Mouse (Mus musculus): ENCODE data around the gene Wwc1. TPM values are rescaled to one million over a fixed set of nuclear protein-coding genes. Genes with fewer than 3 reads are reported as not detected.
A peak's percentile ranks its signal among the peaks of the same experiment; 100 is the strongest.

The Wwc1 gene
- polyA plus RNA-seq, 1 experiment from 2014 or later: 7.8 TPM

GRCm38 (mm10) chr11:35892293-35892692 lies 88.0 kb downstream of the Wwc1 start:
- Histone ChIP-seq H3K36me3 (ENCODE audit: control insufficient read depth, insufficient read depth, low read length) (peaks cover under 1% of the 10 kb centered on the region), H3K9ac (ENCODE audit: low read depth, low read length) (no peak overlapping the region), H3K9me3 (replicated peaks; ENCODE audit: control insufficient read depth, low read length, poor library complexity, severe bottlenecking) (no peaks in the 10 kb centered on the region), H3K4me3 (ENCODE audit: low read depth, low read length) (no peak overlapping the region), H3K27ac (ENCODE audit: low read length) (no peak overlapping the region; the same call in 1 of the 2 replicates), H3K4me2 (ENCODE audit: low read length) (no peak overlapping the region), H3K4me1 (ENCODE audit: control insufficient read depth, insufficient read depth, low read length) (peaks cover 10% of the 10 kb centered on the region; the same call in 1 of the 2 replicates), H3K27me3 (ENCODE audit: control insufficient read depth, insufficient read depth, low read depth, low read length) (no peaks in the 10 kb centered on the region)
- no peak for ATAC-seq
- 53% methylated on average over 9 of the region's 9 CpGs for WGBS

GRCm38 (mm10) chr11:35888790-35889189 lies 91.5 kb downstream of the Wwc1 start:
- peaks cover 4% of the 10 kb centered on the region for H3K36me3 ChIP-seq (ENCODE audit: control insufficient read depth, insufficient read depth, low read length)
- no peaks in the 10 kb centered on the region for H3K9me3 ChIP-seq (replicated peaks; ENCODE audit: control insufficient read depth, low read length, poor library complexity, severe bottlenecking)
- peak overlapping the region; percentile 63 for H3K27ac ChIP-seq (ENCODE audit: low read length)
- WGBS: 36% methylated on average over 8 of the region's 8 CpGs
- peaks cover 10% of the 10 kb centered on the region; the same call in 1 of the 2 replicates for H3K4me1 ChIP-seq (ENCODE audit: control insufficient read depth, insufficient read depth, low read length)
- no peaks in the 10 kb centered on the region for H3K27me3 ChIP-seq (ENCODE audit: control insufficient read depth, insufficient read depth, low read depth, low read length)
- H3K4me3 ChIP-seq (ENCODE audit: low read depth, low read length): no peak overlapping the region
- peak; percentile 30; the same call in 1 of the 2 replicates for ATAC-seq
- no peak overlapping the region for H3K4me2 ChIP-seq (ENCODE audit: low read length)
- H3K9ac ChIP-seq (ENCODE audit: low read depth, low read length): no peak overlapping the region

- Histone ChIP-seq H3K4me3 (ENCODE audit: low read depth, low read length) (no peak overlapping the region), H3K36me3 (ENCODE audit: control insufficient read depth, insufficient read depth, low read length) (peaks cover 8% of the 10 kb centered on the region; the same call in 1 of the 2 replicates), H3K4me2 (ENCODE audit: low read length) (no peak overlapping the region), H3K9ac (ENCODE audit: low read depth, low read length) (no peak overlapping the region), H3K27ac (ENCODE audit: low read length) (no peak overlapping the region), H3K27me3 (ENCODE audit: control insufficient read depth, insufficient read depth, low read depth, low read length) (no peaks in the 10 kb centered on the region), H3K9me3 (replicated peaks; ENCODE audit: control insufficient read depth, low read length, poor library complexity, severe bottlenecking) (no peaks in the 10 kb centered on the region), H3K4me1 (ENCODE audit: control insufficient read depth, insufficient read depth, low read length) (no peaks in the 10 kb centered on the region)
- ATAC-seq: no peak
- over 99% methylated on average over 6 of the region's 6 CpGs for WGBS
Measured at GRCm38 (mm10) chr11:35882777-35883176, 97.5 kb downstream of the Wwc1 start.

GRCm38 (mm10) chr11:35878559-35878897 lies 101.8 kb downstream of the Wwc1 start:
- peaks cover 18% of the 10 kb centered on the region for H3K4me1 ChIP-seq (ENCODE audit: control insufficient read depth, insufficient read depth, low read length)

GRCm38 (mm10) chr11:35877651-35878558 lies 102.4 kb downstream of the Wwc1 start:
- Histone ChIP-seq H3K9ac (ENCODE audit: low read depth, low read length) (no peak overlapping the region), H3K4me2 (ENCODE audit: low read length) (no peak overlapping the region), H3K27ac (ENCODE audit: low read length) (peak overlapping the region; percentile 32), H3K27me3 (ENCODE audit: control insufficient read depth, insufficient read depth, low read depth, low read length) (no peaks in the 10 kb centered on the region), H3K9me3 (replicated peaks; ENCODE audit: control insufficient read depth, low read length, poor library complexity, severe bottlenecking) (no peaks in the 10 kb centered on the region), H3K4me1 (ENCODE audit: control insufficient read depth, insufficient read depth, low read length) (peaks cover 19% of the 10 kb centered on the region), H3K4me3 (ENCODE audit: low read depth, low read length) (no peak overlapping the region), H3K36me3 (ENCODE audit: control insufficient read depth, insufficient read depth, low read length) (peaks cover 11% of the 10 kb centered on the region)
- ATAC-seq: no peak
- 44% methylated on average over 14 of the region's 14 CpGs for WGBS

More at GRCm38 (mm10) chr11:35878559-35878897, 101.8 kb downstream of the Wwc1 start:
- Histone ChIP-seq H3K9me3 (replicated peaks; ENCODE audit: control insufficient read depth, low read length, poor library complexity, severe bottlenecking) (no peaks in the 10 kb centered on the region), H3K27ac (ENCODE audit: low read length) (peak overlapping the region; percentile 32; the same call in 1 of the 2 replicates), H3K27me3 (ENCODE audit: control insufficient read depth, insufficient read depth, low read depth, low read length) (no peaks in the 10 kb centered on the region), H3K9ac (ENCODE audit: low read depth, low read length) (no peak overlapping the region), H3K4me2 (ENCODE audit: low read length) (no peak overlapping the region), H3K36me3 (ENCODE audit: control insufficient read depth, insufficient read depth, low read length) (peaks cover 11% of the 10 kb centered on the region), H3K4me3 (ENCODE audit: low read depth, low read length) (no peak overlapping the region)
- WGBS: 35% methylated on average over 4 of the region's 4 CpGs
- ATAC-seq: no peak

GRCm38 (mm10) chr11:35873624-35874244 lies 106.6 kb downstream of the Wwc1 start:
- Histone ChIP-seq H3K4me3 (ENCODE audit: low read depth, low read length) (peak overlapping the region; percentile 0; the same call in 1 of the 2 replicates), H3K9me3 (replicated peaks; ENCODE audit: control insufficient read depth, low read length, poor library complexity, severe bottlenecking) (no peaks in the 10 kb centered on the region), H3K27me3 (ENCODE audit: control insufficient read depth, insufficient read depth, low read depth, low read length) (no peaks in the 10 kb centered on the region), H3K9ac (ENCODE audit: low read depth, low read length) (0 out of 2 replicates have a peak overlapping the region, but pooled peaks have one; percentile 4), H3K36me3 (ENCODE audit: control insufficient read depth, insufficient read depth, low read length) (peaks cover 7% of the 10 kb centered on the region; the same call in 1 of the 2 replicates), H3K27ac (ENCODE audit: low read length) (peak overlapping the region; percentile 61; the same call in 1 of the 2 replicates), H3K4me2 (ENCODE audit: low read length) (peak overlapping the region; percentile 51), H3K4me1 (ENCODE audit: control insufficient read depth, insufficient read depth, low read length) (peaks cover 19% of the 10 kb centered on the region)
- 11% methylated on average over 21 of the region's 21 CpGs for WGBS
- peak; percentile 77 for ATAC-seq

- H3K27ac ChIP-seq (ENCODE audit: low read length): no peak overlapping the region
- peaks cover 23% of the 10 kb centered on the region for H3K4me1 ChIP-seq (ENCODE audit: control insufficient read depth, insufficient read depth, low read length)
- no peaks in the 10 kb centered on the region for H3K9me3 ChIP-seq (replicated peaks; ENCODE audit: control insufficient read depth, low read length, poor library complexity, severe bottlenecking)
- 90% methylated on average over 9 of the region's 9 CpGs for WGBS
- H3K4me2 ChIP-seq (ENCODE audit: low read length): no peak overlapping the region
- no peak overlapping the region for H3K4me3 ChIP-seq (ENCODE audit: low read depth, low read length)
- ATAC-seq: no peak
- H3K9ac ChIP-seq (ENCODE audit: low read depth, low read length): no peak overlapping the region
- peaks cover 5% of the 10 kb centered on the region; the same call in 1 of the 2 replicates for H3K36me3 ChIP-seq (ENCODE audit: control insufficient read depth, insufficient read depth, low read length)
- no peaks in the 10 kb centered on the region for H3K27me3 ChIP-seq (ENCODE audit: control insufficient read depth, insufficient read depth, low read depth, low read length)
Measured at GRCm38 (mm10) chr11:35870961-35871360, 109.4 kb downstream of the Wwc1 start.

GRCm38 (mm10) chr11:35866140-35866539 lies 114.2 kb downstream of the Wwc1 start:
- H3K4me2 ChIP-seq (ENCODE audit: low read length): no peak overlapping the region
- ATAC-seq: peak; percentile 27
- H3K9ac ChIP-seq (ENCODE audit: low read depth, low read length): no peak overlapping the region
- peaks cover 26% of the 10 kb centered on the region for H3K4me1 ChIP-seq (ENCODE audit: control insufficient read depth, insufficient read depth, low read length)
- no peaks in the 10 kb centered on the region for H3K9me3 ChIP-seq (replicated peaks; ENCODE audit: control insufficient read depth, low read length, poor library complexity, severe bottlenecking)
- no peak overlapping the region for H3K4me3 ChIP-seq (ENCODE audit: low read depth, low read length)
- H3K27ac ChIP-seq (ENCODE audit: low read length): peak overlapping the region; percentile 87
- no peaks in the 10 kb centered on the region for H3K27me3 ChIP-seq (ENCODE audit: control insufficient read depth, insufficient read depth, low read depth, low read length)
- no peaks in the 10 kb centered on the region for H3K36me3 ChIP-seq (ENCODE audit: control insufficient read depth, insufficient read depth, low read length)
- 21% methylated on average over 7 of the region's 7 CpGs for WGBS

Data from midbrain, embryonic 16.5 days (tissue).